Mouse (Mus musculus): Measurements from ENCODE around the gene Il1r1. TPM values are rescaled to one million over a fixed set of nuclear protein-coding genes. Genes with fewer than 3 reads are reported as not detected.
A peak's percentile ranks its signal among the peaks of the same experiment; 100 is the strongest.

Gene Il1r1
- polyA plus RNA-seq, 1 experiment = 4.0 TPM

- no peak for TF ChIP-seq POLR2A (IDR thresholded peaks at IDR 0.05; ENCODE audit: borderline replicate concordance, control insufficient read depth, low read depth, low read length)
- Histone ChIP-seq H3K4me3 (replicated peaks; ENCODE audit: control insufficient read depth, low read depth, low read length) (no peak overlapping the region), H3K27ac (ENCODE audit: control insufficient read depth, insufficient read depth, low read depth, low read length, poor library complexity) (no peak overlapping the region), H3K4me1 (ENCODE audit: control insufficient read depth, insufficient read depth, low read length) (no peaks in the 10 kb centered on the region)
- 88% methylated on average over 5 of the region's 5 CpGs for WGBS
Observed at GRCm38 (mm10) chr1:40235597-40236249, 10.8 kb downstream of the Il1r1 start.

DNA sequence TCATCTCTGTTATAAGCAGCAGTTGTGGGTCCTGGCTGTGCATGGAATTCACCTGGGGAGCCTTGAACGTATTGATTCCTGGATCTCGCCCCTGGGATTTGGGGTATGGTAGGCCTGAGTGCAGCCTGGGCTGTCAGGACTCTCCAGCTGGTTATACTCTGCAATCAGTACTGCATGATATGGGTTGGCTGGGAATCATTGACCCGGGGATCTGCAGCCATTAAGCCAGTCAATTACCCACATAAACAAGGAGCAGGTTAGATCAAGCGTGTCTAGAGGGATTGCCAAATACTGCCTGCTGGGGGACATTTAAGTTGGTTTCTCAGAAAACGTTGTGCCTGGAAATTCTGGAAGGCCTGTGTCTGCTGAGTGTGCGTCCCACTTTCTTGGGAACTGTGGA lies 11.8 kb downstream of the Il1r1 start:
- Histone ChIP-seq H3K27ac (ENCODE audit: control insufficient read depth, insufficient read depth, low read depth, low read length, poor library complexity) (no peak overlapping the region), H3K4me1 (ENCODE audit: control insufficient read depth, insufficient read depth, low read length) (no peaks in the 10 kb centered on the region), H3K4me3 (replicated peaks; ENCODE audit: control insufficient read depth, low read depth, low read length) (no peak overlapping the region)
- no peak for TF ChIP-seq POLR2A (IDR thresholded peaks at IDR 0.05; ENCODE audit: borderline replicate concordance, control insufficient read depth, low read depth, low read length)
- TF ChIP-seq CTCF (IDR thresholded peaks at IDR 0.05; ENCODE audit: control insufficient read depth, insufficient read depth, low read length) = no peak
- whole genome bisulfite sequencing = 80% methylated on average over 6 of the region's 6 CpGs

DNA sequence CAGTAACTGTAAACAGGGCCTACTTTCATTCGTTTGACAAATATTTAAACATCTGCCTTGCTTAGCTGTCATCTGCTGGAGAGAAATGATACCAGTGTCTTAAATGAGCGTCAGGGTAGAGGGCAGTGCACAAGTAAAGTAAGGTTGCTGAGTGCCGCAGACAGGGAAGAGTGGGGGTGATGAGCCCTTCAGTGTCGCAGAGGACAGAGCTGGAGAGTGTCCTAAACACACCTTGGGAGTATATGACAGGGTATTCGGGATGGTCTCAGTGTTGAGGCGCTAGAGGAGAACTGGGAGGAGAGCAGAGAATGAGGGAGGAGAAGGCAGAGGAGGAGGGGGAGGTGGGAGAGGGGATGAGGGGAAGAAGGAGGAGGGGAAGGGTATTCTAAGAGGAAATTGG lies 12.2 kb downstream of the Il1r1 start:
- no peak for TF ChIP-seq POLR2A (IDR thresholded peaks at IDR 0.05; ENCODE audit: borderline replicate concordance, control insufficient read depth, low read depth, low read length)
- no peak for TF ChIP-seq CTCF (IDR thresholded peaks at IDR 0.05; ENCODE audit: control insufficient read depth, insufficient read depth, low read length)
- H3K27ac ChIP-seq (ENCODE audit: control insufficient read depth, insufficient read depth, low read depth, low read length, poor library complexity) = no peak overlapping the region
- no peak overlapping the region for H3K4me3 ChIP-seq (replicated peaks; ENCODE audit: control insufficient read depth, low read depth, low read length)
- H3K4me1 ChIP-seq (ENCODE audit: control insufficient read depth, insufficient read depth, low read length) = no peaks in the 10 kb centered on the region
- WGBS = 84% methylated on average over 6 of the region's 6 CpGs

DNA sequence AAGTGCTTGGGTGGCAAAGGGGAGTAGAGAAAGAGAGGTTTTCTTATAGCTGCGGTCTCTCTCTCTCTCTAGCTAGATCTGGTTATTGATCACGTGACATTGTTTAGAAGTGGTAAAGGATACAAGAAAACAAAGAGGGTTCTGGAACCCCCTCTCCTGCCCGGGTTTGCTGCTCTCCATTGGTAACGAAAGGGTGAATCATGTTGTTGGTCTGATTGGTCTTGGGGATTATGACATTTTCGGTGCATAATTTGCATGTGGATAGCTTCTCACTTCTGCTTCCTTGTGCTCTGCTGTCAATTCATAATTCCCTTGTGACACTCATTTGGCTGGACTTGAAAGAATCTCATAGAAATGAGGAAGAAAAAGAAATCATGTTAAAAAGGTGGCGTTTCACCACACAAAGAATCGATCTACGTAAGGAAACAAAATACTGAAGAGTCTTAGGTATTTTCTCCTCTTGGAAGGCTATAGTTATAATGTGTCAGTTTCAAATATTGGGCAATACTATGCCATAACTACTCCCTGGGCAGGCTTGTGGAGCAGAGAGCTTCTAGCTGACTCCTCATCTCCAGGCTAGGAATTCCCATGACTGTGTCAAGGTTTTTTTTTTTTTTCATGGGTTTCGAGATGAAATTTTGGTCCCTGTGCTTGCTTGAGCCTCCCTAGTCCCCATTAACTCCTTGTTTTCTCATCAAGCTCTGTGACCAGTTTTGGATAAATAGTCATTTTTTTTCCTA lies 15.6 kb downstream of the Il1r1 start:
- 29% methylated on average over 9 of the region's 9 CpGs for WGBS
- H3K27ac ChIP-seq (ENCODE audit: control insufficient read depth, insufficient read depth, low read depth, low read length, poor library complexity) = no peak overlapping the region
- no peaks in the 10 kb centered on the region for H3K4me1 ChIP-seq (ENCODE audit: control insufficient read depth, insufficient read depth, low read length)
- no peak overlapping the region for H3K4me3 ChIP-seq (replicated peaks; ENCODE audit: control insufficient read depth, low read depth, low read length)
- TF ChIP-seq CTCF (IDR thresholded peaks at IDR 0.05; ENCODE audit: control insufficient read depth, insufficient read depth, low read length) (no peak), POLR2A (IDR thresholded peaks at IDR 0.05; ENCODE audit: borderline replicate concordance, control insufficient read depth, low read depth, low read length) (no peak)

DNA sequence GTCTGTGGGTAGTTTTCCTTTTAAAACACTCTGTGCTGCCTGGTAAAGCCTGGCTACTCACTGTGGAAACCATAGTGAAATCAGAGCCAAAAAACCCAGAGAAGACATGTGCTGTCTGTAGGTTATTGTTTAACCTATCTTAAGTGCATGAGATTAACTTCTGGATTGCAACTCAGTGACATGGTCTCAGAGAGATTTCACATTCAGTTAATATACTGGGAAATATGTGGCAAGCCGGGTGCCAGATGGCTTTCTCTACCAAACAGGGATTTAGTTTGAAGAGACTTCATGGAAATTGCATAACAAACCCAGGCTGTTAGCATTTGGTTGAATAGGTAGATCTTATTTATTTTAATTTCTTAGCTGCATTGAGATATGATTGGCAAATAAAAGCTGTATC lies 17.8 kb downstream of the Il1r1 start:
- TF ChIP-seq CTCF (IDR thresholded peaks at IDR 0.05; ENCODE audit: control insufficient read depth, insufficient read depth, low read length) (no peak), POLR2A (IDR thresholded peaks at IDR 0.05; ENCODE audit: borderline replicate concordance, control insufficient read depth, low read depth, low read length) (no peak)
- 63% methylated on average over 1 of the region's 1 CpGs for WGBS
- no peaks in the 10 kb centered on the region for H3K4me1 ChIP-seq (ENCODE audit: control insufficient read depth, insufficient read depth, low read length)
- H3K4me3 ChIP-seq (replicated peaks; ENCODE audit: control insufficient read depth, low read depth, low read length) = no peak overlapping the region
- H3K27ac ChIP-seq (ENCODE audit: control insufficient read depth, insufficient read depth, low read depth, low read length, poor library complexity) = no peak overlapping the region

- TF ChIP-seq POLR2A (IDR thresholded peaks at IDR 0.05; ENCODE audit: borderline replicate concordance, control insufficient read depth, low read depth, low read length) (no peak), CTCF (IDR thresholded peaks at IDR 0.05; ENCODE audit: control insufficient read depth, insufficient read depth, low read length) (no peak)
- H3K4me1 ChIP-seq (ENCODE audit: control insufficient read depth, insufficient read depth, low read length) = no peaks in the 10 kb centered on the region
- H3K4me3 ChIP-seq (replicated peaks; ENCODE audit: control insufficient read depth, low read depth, low read length) = no peak overlapping the region
- no peak overlapping the region for H3K27ac ChIP-seq (ENCODE audit: control insufficient read depth, insufficient read depth, low read depth, low read length, poor library complexity)
- WGBS = 90% methylated on average over 3 of the region's 3 CpGs
Observed at GRCm38 (mm10) chr1:40243561-40243998, 18.7 kb downstream of the Il1r1 start.

- Histone ChIP-seq H3K4me1 (ENCODE audit: control insufficient read depth, insufficient read depth, low read length) (no peaks in the 10 kb centered on the region; the same call in 1 of the 2 replicates), H3K27ac (ENCODE audit: control insufficient read depth, insufficient read depth, low read depth, low read length, poor library complexity) (no peak overlapping the region), H3K4me3 (replicated peaks; ENCODE audit: control insufficient read depth, low read depth, low read length) (no peak overlapping the region)
- TF ChIP-seq POLR2A (IDR thresholded peaks at IDR 0.05; ENCODE audit: borderline replicate concordance, control insufficient read depth, low read depth, low read length) (no peak), CTCF (IDR thresholded peaks at IDR 0.05; ENCODE audit: control insufficient read depth, insufficient read depth, low read length) (0 out of 2 replicates have a peak, but pooled peaks have one; percentile 11)
- WGBS = 19% methylated on average over 4 of the region's 4 CpGs
Observed at GRCm38 (mm10) chr1:40250425-40250824, 25.5 kb downstream of the Il1r1 start.

DNA sequence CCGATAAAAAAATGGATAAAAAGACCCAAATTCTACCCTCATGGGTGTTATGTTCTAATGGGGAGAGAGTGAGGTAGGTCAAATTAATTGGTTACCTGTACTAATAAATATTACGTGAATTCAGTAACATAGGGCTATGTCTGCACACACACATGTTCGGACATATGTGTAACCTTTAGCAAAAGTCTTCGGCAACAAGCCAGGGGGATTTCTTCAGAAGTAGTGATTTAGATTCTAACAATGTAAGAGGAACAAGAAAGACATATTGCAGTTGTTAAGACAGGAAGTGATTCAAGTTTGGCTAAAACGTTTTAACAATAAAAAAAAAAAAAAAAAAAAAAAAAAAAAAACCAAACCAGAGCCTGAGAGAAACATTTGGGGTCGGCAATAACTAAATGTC lies 27.6 kb downstream of the Il1r1 start:
- no peak overlapping the region for H3K27ac ChIP-seq (ENCODE audit: control insufficient read depth, insufficient read depth, low read depth, low read length, poor library complexity)
- WGBS = 35% methylated on average over 6 of the region's 6 CpGs
- no peak overlapping the region for H3K4me3 ChIP-seq (replicated peaks; ENCODE audit: control insufficient read depth, low read depth, low read length)
- TF ChIP-seq POLR2A (IDR thresholded peaks at IDR 0.05; ENCODE audit: borderline replicate concordance, control insufficient read depth, low read depth, low read length) = no peak
- TF ChIP-seq CTCF (IDR thresholded peaks at IDR 0.05; ENCODE audit: control insufficient read depth, insufficient read depth, low read length) = no peak
- H3K4me1 ChIP-seq (ENCODE audit: control insufficient read depth, insufficient read depth, low read length) = no peaks in the 10 kb centered on the region; the same call in 1 of the 2 replicates
